Mouse (Mus musculus) liver, embryonic 14.5 days (tissue): ENCODE data around the gene Efl1.

Source experiments
- CTCF ChIP-seq: IDR thresholded peaks from 2 replicates; pipeline ENCODE4 v1.5.1; 2016; ENCODE audit warnings: antibody characterized with exemption, low read depth, control low read depth
- EP300 ChIP-seq: IDR thresholded peaks from 2 replicates; pipeline ENCODE4 v1.6.1; 2016; ENCODE audit warnings: antibody characterized with exemption, low read depth

DNA sequence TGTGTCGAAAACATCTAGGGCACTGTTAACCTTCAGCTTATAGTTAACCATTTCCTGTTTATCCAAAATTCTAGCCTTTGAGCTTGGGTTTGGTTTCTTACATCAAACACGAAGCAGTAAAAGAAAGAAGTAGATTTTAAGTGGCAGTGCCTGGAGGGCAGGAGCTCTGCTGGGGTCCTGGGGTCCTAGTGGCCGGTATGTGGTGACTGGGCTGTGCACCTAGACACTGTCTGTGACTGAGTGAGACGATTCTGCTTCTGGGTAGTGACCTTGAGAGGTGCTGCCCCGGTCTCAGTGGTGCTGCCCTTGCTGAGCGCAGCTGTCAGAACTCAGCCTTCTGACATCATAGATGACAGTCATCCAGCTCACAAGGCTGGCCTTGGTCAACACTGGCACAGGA lies 125.5 kb downstream of the Efl1 start:
- TF ChIP-seq EP300 = no peak
- no peak for TF ChIP-seq CTCF
